Mouse (Mus musculus) cerebellum, postnatal 4 days (tissue): ENCODE measurements around the gene Olfr506.
"Not testable (repeated sequence)": the region's sequence is repeated elsewhere in the genome, so short reads cannot be mapped to it uniquely, and the experiment has no call there.

ENCODE experiments used
- DNase-seq, 2 experiments: peaks; one replicate each; pipeline ENCODE4 v3.0.0; 2022; ENCODE audit warnings: low spot score in 2 of 2, mixed read lengths in 1 of 2

The Olfr506 gene

DNA sequence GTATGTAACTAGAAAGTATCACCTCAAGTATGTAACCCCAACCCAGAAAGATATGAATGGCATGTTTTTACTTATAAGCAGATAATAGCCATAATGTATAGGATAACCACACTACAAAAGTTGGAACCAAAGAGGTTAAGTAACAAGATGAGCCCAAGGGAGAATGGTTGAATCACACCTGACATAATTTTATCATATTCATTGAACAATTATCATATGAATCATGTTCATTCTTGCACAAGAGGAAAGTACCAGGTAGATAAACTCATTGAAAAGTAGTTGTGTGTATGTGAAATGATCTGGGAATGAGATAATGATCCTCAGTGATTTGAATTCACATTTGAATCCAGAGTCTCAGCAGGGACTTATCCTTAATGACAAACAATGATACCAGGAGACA lies at the start of gene Olfr506:
Gene Olfr506 (plus strand): TSS at position 301 of the 400 bp plus-strand sequence.
- no peak for DNase-seq

DNA sequence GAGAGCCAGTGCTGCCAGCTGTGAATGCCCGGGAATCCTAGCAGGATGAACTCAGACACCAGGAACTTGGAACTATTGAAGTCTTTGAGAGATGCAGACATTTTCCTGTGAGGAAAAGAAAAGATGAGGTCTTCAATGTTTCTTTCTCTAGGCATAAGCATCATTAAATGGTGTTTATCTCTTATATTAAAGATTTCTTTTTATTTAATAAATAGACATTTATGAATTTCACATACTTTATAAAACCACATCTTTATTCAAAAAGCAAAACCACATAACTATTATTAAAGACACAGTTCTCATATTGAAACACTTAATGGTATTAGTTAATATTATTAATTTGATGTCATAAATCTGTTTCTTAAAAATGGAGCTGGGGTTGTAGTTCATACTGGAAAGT lies 44.9 kb upstream of the Olfr506 start, which contains the start of gene Olfr504:
Gene Olfr504 (minus strand): TSS at position 101 of the 400 bp plus-strand sequence.
- DNase-seq: no peak

DNA sequence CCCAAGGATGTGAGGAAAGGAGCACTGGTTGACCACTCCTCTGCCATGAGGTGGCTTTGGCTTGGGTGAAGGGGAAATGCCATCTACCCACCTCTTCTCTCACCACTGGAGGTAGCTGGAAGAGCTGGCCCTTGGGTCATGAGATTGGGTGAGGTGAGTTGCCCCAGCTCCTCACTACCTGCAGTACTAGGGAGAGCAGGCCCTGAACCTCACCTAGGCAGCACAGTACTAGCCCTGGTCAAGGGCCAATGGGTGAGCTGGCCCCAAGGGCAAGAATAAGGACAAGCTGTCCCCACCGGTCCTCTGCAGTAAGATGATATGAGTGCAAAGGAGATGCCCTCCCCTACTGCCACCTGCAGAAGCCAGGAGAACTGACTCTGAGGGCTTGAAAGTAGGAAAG lies 20.8 kb upstream of the Olfr506 start:
- no peak for DNase-seq

DNA sequence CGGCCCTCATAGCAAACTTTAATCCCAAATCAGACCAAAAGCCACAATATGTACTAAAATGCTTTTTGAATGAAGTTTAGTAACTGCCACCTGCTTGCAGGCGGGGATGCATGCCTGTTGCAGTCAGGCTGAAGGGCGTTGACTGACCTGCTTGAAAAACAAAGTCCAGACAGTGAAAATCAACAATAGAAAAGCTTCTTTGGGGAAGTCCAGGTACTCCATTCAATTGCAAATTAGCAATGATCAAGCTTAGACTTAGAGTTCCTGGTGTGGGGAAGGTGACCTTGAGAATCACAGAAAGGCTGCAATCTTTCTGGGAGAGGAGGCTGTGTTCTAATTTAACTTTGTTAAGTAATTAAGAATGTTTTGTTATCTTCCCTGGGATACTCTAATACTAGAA lies 8.7 kb upstream of the Olfr506 start:
- DNase-seq: not testable (repeated sequence)

DNA sequence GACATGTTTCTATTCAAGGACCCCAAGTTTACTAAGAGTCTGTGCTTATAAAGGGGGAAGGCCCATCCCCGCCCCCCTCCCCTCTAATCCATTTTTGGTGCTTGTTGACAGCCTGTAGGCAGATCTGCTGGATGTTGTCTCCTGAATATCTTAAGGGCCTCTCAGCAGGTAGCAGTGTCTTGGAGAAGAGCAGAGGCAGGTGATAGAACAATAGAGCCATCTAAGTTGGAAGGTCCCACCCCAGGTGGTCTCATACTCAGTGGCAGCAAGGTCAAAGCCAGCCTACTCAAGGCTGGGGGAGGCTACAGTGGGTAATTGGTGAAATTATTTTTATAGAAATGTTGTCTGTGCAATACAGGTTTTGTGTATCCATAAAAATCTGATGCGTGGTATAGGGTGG lies 3.5 kb downstream of the Olfr506 start:
- DNase-seq: no peak

DNA sequence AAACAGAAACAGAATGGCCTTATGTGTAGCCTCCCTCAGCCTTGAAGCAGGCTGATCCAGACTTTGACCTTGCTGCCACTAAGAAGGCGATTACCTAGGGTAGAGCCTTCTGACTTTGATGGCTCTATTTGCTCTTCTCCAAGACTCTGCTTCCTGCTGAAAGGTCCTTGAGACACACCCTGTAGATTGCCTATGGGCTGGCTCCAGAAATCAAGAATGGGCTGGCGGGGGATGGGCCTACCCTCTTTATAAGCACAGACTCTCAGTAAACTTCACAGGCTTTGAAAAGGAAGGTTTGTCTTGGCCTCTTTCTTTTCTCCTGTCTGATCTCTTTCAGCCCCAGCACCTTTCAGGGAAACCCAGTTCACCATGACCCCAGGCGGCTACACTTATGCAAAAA lies 6.2 kb downstream of the Olfr506 start:
- not testable (repeated sequence) for DNase-seq

DNA sequence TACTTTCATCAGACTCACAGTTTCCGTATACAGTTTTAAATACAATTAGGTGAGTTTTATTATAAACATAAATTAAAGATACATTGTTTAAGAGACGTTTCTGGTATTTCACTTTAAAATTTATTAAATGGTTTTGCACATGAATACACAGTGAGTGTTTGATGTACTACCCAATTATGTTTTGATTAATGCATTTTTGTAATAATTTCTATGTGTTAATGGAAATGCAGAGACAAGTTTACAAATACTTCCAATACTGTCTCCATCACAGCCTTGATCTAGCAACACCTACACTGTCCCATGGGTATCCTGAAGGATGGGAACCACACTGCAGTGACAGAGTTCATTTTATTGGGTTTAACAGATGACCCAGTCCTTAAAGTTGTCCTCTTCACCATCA lies 10.9 kb downstream of the Olfr506 start, which contains the start of gene Olfr507:
Gene Olfr507 (plus strand): TSS at position 301 of the 400 bp plus-strand sequence.
- no peak for DNase-seq

DNA sequence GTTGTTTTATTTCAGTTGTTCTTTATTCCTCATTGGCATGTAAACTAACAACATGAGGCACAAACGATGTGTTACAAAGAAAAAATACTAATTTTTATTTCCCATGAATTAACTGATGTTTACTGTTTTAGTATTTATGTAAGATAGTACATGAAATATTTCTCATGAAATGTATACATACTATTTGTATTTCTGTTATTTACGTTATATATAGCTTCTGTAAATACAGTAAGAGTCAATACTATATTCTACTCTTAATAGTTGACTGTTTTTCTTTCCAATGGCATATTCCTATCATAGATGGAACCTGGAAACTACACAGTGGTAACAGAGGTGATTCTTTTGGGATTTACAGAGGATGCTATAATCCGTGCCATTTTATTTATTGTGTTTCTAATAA lies 19.1 kb downstream of the Olfr506 start, which contains the start of gene Olfr508:
Gene Olfr508 (plus strand): TSS at position 301 of the 400 bp plus-strand sequence.
- no peak for DNase-seq

DNA sequence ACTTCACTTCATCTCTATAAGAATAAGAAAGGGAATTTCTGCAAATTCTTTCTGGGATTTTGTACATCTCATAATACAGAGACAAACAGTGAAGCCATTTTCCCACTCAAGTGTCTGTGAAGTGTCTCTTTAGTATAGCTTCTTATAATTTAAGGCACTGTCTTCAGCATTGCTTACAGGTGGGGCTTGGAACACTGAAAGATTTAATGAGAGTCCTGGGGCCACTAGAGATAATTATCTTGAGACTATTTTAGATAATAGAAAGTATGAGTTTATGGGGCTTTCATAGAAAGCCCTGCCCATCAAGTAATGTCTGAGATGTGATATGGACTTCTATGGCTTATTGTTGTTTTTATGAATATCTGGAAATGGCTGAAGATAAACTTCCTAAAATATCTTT lies 41.2 kb downstream of the Olfr506 start, which contains the start of gene Olfr509:
Gene Olfr509 (minus strand): TSS at position 101 of the 400 bp plus-strand sequence.
- DNase-seq: no peak

DNA sequence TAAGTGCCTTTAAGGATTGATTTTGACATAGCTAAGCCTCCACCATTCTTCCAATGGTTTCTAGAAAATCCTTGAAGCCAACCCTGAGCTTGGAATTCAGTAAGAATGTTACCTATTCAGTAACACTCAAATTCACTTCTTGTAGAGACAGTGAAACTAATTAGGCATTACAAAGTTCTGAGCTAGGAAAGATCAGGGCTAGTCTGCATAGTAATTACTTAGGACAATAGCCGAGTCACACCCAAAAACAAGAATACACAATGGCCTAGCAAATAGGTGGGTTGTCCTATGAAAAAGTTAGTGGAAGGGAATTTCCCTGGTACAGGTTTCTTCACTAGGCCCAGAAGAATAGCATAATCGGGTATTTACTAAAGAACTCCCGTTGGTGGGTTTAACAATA lies 51.8 kb downstream of the Olfr506 start:
- DNase-seq: no peak
